Mouse (Mus musculus) kidney, embryonic 14.5 days (tissue): ENCODE results near the gene Armt1. TPM values are rescaled to one million over a fixed set of nuclear protein-coding genes. Genes with fewer than 3 reads are reported as not detected.

Source experiments
- ATAC-seq: fragments of 200-750 bp; cut with Nextera tagmentation; 2 replicates; pipeline ENCODE4 v1.8.0; 2017; ENCODE audit warnings: moderate number of reproducible peaks, mild to moderate bottlenecking, moderate TSS enrichment, moderate library complexity; ENCODE audit not compliant: low FRiP score, low TSS enrichment
- H3K27ac ChIP-seq: fragments of 300-500 bp; sonication (generic); 2 replicates; pipeline ENCODE4 v1.5.1; 2014; ENCODE audit warnings: low read depth, mild to moderate bottlenecking, low read length, moderate library complexity, mixed read lengths
- H3K27me3 ChIP-seq: fragments of 300-500 bp; sonication (generic); 2 replicates; pipeline ENCODE4 v1.6.1; 2014; ENCODE audit warnings: mild to moderate bottlenecking, low read length; ENCODE audit not compliant: control insufficient read depth, insufficient read depth
- H3K36me3 ChIP-seq: fragments of 300-500 bp; sonication (generic); 2 replicates; pipeline ENCODE4 v1.6.1; 2014; ENCODE audit warnings: low read length, mixed read lengths; ENCODE audit not compliant: control insufficient read depth, insufficient read depth
- H3K4me1 ChIP-seq: fragments of 300-500 bp; sonication (generic); 2 replicates; pipeline ENCODE4 v1.6.1; 2014; ENCODE audit warnings: low read length, mixed read lengths; ENCODE audit not compliant: control insufficient read depth, insufficient read depth
- H3K4me2 ChIP-seq: fragments of 300-500 bp; sonication (generic); replicated peaks from 2 replicates; pipeline ENCODE4 v1.6.1; 2014; ENCODE audit warnings: low read depth, mild to moderate bottlenecking, low read length
- H3K4me3 ChIP-seq: fragments of 300-500 bp; sonication (generic); 2 replicates; pipeline ENCODE4 v1.5.1; 2014; ENCODE audit warnings: mild to moderate bottlenecking, low read length
- H3K9ac ChIP-seq: fragments of 300-500 bp; sonication (generic); 2 replicates; pipeline ENCODE4 v1.6.1; 2014; ENCODE audit warnings: low read depth, mild to moderate bottlenecking, low read length, moderate library complexity
- H3K9me3 ChIP-seq: fragments of 300-500 bp; sonication (generic); 2 replicates; pipeline ENCODE4 v1.6.1; 2016; ENCODE audit warnings: low read length; ENCODE audit not compliant: control insufficient read depth
- WGBS: fragments of 180-500 bp; shearing (Covaris S2); extraction: QIAGEN DNeasy Blood & Tissue Kit; methylation state at CpG from one replicate; pipeline ENCODE4 v1.1.7; 2014; 5-methylcytosine and 5-hydroxymethylcytosine counted together
- polyA plus RNA-seq: library from polyadenylated mRNA; unstranded; fragments of >200 nt; fragmentation: Nextera tagmentation; extraction: Ambion mirVana; gene quantifications from 2 replicates; pipeline ENCODE4 v1.2.1, GENCODE M21; 2014

Armt1 gene
- polyA plus RNA-seq, 1 experiment from 2014 or later = 26.3 TPM

GRCm38 (mm10) chr10:4391076-4391475, 41.2 kb upstream of the Armt1 start:
- Histone ChIP-seq H3K9ac (no peak overlapping the region), H3K4me1 (peaks cover 31% of the 10 kb centered on the region), H3K27me3 (no peaks in the 10 kb centered on the region), H3K27ac (no peak overlapping the region), H3K36me3 (peaks cover 23% of the 10 kb centered on the region), H3K4me3 (no peak overlapping the region; the same call in 1 of the 2 replicates), H3K9me3 (no peaks in the 10 kb centered on the region), H3K4me2 (no peak overlapping the region; the same call in 1 of the 2 replicates)
- ATAC-seq = no peak
- 40% methylated on average over 5 of the region's 5 CpGs for WGBS

- H3K4me2 ChIP-seq = no peak overlapping the region
- H3K27ac ChIP-seq = no peak overlapping the region
- WGBS = 57% methylated on average over 6 of the region's 6 CpGs
- peaks cover 26% of the 10 kb centered on the region for H3K36me3 ChIP-seq
- no peaks in the 10 kb centered on the region for H3K9me3 ChIP-seq
- ATAC-seq = no peak
- H3K27me3 ChIP-seq = no peaks in the 10 kb centered on the region
- no peak overlapping the region for H3K4me3 ChIP-seq
- H3K9ac ChIP-seq = no peak overlapping the region
- peaks cover 31% of the 10 kb centered on the region for H3K4me1 ChIP-seq
These were observed 40.4 kb upstream of the Armt1 start for GRCm38 (mm10) chr10:4391851-4392250.

- H3K9me3 ChIP-seq = no peaks in the 10 kb centered on the region
- H3K4me2 ChIP-seq = no peak overlapping the region
- H3K27me3 ChIP-seq = no peaks in the 10 kb centered on the region
- no peak overlapping the region for H3K9ac ChIP-seq
- H3K4me3 ChIP-seq = no peak overlapping the region
- no peak for ATAC-seq
- whole genome bisulfite sequencing = 93% methylated on average over 3 of the region's 3 CpGs
- H3K27ac ChIP-seq = no peak overlapping the region
- H3K36me3 ChIP-seq = peaks cover 44% of the 10 kb centered on the region
- peaks cover 18% of the 10 kb centered on the region for H3K4me1 ChIP-seq
These were observed 36.9 kb upstream of the Armt1 start for GRCm38 (mm10) chr10:4395321-4395720.

- no peak for ATAC-seq
- Histone ChIP-seq H3K4me3 (no peak overlapping the region), H3K27ac (no peak overlapping the region), H3K27me3 (no peaks in the 10 kb centered on the region), H3K4me1 (0 out of 2 replicates have a peak, but pooled peaks cover 3% of the 10 kb centered on the region), H3K9me3 (no peaks in the 10 kb centered on the region), H3K4me2 (no peak overlapping the region), H3K36me3 (peaks cover 51% of the 10 kb centered on the region), H3K9ac (no peak overlapping the region)
- 87% methylated on average over 5 of the region's 5 CpGs for WGBS
These were observed 34.2 kb upstream of the Armt1 start for GRCm38 (mm10) chr10:4398058-4398457.

GRCm38 (mm10) chr10:4404895-4405491, 27.3 kb upstream of the Armt1 start:
- Histone ChIP-seq H3K9me3 (no peaks in the 10 kb centered on the region), H3K4me1 (no peaks in the 10 kb centered on the region), H3K27ac (no peak overlapping the region), H3K27me3 (no peaks in the 10 kb centered on the region), H3K4me3 (no peak overlapping the region), H3K36me3 (peaks cover 60% of the 10 kb centered on the region), H3K9ac (no peak overlapping the region), H3K4me2 (no peak overlapping the region)
- 63% methylated on average over 5 of the region's 5 CpGs for WGBS
- ATAC-seq = 0 out of 2 replicates have a peak, but pooled peaks have one; percentile 41

- Histone ChIP-seq H3K9ac (no peak overlapping the region), H3K27ac (no peak overlapping the region), H3K9me3 (no peaks in the 10 kb centered on the region), H3K4me2 (no peak overlapping the region), H3K4me3 (no peak overlapping the region), H3K4me1 (no peaks in the 10 kb centered on the region), H3K27me3 (no peaks in the 10 kb centered on the region), H3K36me3 (peaks cover 62% of the 10 kb centered on the region)
- ATAC-seq = no peak
- WGBS = 82% methylated on average over 5 of the region's 5 CpGs
These were observed 26.8 kb upstream of the Armt1 start for GRCm38 (mm10) chr10:4405511-4405910.

GRCm38 (mm10) chr10:4407191-4407590, 25.1 kb upstream of the Armt1 start:
- ATAC-seq = no peak
- Histone ChIP-seq H3K4me1 (no peaks in the 10 kb centered on the region), H3K4me3 (no peak overlapping the region), H3K36me3 (peaks cover 69% of the 10 kb centered on the region), H3K9ac (no peak overlapping the region), H3K27ac (no peak overlapping the region), H3K4me2 (no peak overlapping the region), H3K9me3 (no peaks in the 10 kb centered on the region), H3K27me3 (no peaks in the 10 kb centered on the region)
- WGBS = 93% methylated on average over 1 of the region's 1 CpGs

- no peak for ATAC-seq
- Histone ChIP-seq H3K4me3 (no peak overlapping the region), H3K4me2 (no peak overlapping the region), H3K36me3 (peaks cover 60% of the 10 kb centered on the region), H3K9ac (no peak overlapping the region), H3K27ac (no peak overlapping the region), H3K4me1 (no peaks in the 10 kb centered on the region), H3K9me3 (no peaks in the 10 kb centered on the region), H3K27me3 (no peaks in the 10 kb centered on the region)
- 79% methylated on average over 8 of the region's 8 CpGs for WGBS
These were observed 7.0 kb upstream of the Armt1 start for GRCm38 (mm10) chr10:4425245-4425644.

GRCm38 (mm10) chr10:4430399-4430798, 1.9 kb upstream of the Armt1 start:
- Histone ChIP-seq H3K4me3 (no peak overlapping the region), H3K36me3 (peaks cover 24% of the 10 kb centered on the region), H3K9ac (0 out of 2 replicates have a peak overlapping the region, but pooled peaks have one; percentile 28), H3K27ac (no peak overlapping the region), H3K4me2 (no peak overlapping the region), H3K27me3 (no peaks in the 10 kb centered on the region), H3K9me3 (no peaks in the 10 kb centered on the region), H3K4me1 (peaks cover 11% of the 10 kb centered on the region)
- 91% methylated on average over 8 of the region's 8 CpGs for WGBS
- no peak for ATAC-seq
